8 mouse cellular contexts compared by ENCODE assay signal in the genomic region with DNA sequence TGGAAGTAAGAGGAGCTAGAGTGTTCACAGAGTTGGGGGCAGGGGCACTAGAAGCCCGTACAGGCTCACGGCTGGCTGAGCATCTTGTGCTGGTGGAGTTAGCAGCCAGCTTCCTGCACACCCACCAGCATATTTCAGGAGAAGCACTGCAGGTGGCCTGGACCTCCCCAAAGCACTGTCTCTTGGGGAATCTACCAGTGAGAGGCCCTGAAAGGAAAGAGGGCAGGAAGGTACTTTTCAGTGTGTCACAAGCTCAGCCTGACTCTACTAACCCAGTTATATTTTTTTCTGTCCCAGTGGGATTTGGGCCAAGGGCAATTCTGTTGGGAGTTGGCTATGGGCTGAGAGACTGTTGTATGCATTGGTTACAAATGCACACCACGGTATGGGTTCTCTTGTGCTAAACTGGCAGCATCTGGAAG. TPM values are rescaled to one million over a fixed set of nuclear protein-coding genes. Genes with fewer than 3 reads are reported as not detected.
DNase-seq lines count a peak whose midpoint lies in the region; ATAC-seq and TF ChIP-seq lines count a peak whose summit lies in the region.

No protein-coding gene starts in this region.

- H3K4me3 ChIP-seq in kidney, postnatal 0 days (replicated peaks; ENCODE audit: low read depth, low read length), result no peak overlapping the region
- peak overlapping the region; percentile 74 for H3K4me3 ChIP-seq in G1E (ENCODE audit: low read depth, low read length)
- peak overlapping the region; percentile 61 for H3K4me3 ChIP-seq in liver, embryonic 16.5 days (ENCODE audit: low read depth, low read length)

- H3K36me3 ChIP-seq in kidney, postnatal 0 days (ENCODE audit: insufficient read depth, low read length), result no peaks in the 10 kb centered on the region
- H3K36me3 ChIP-seq in G1E (replicated peaks), result peaks cover 52% of the 10 kb centered on the region
- no peaks in the 10 kb centered on the region for H3K36me3 ChIP-seq in liver, embryonic 16.5 days (ENCODE audit: control insufficient read depth, insufficient read depth)

- ATAC-seq in kidney, postnatal 0 days (replicated peaks; ENCODE audit: low FRiP score, low read depth), result no peak
- no peak for ATAC-seq in G1E (ENCODE audit: extremely low read depth, insufficient number of reproducible peaks, low FRiP score, poor library complexity, severe bottlenecking)
- ATAC-seq in liver, embryonic 16.5 days (ENCODE audit: low read depth), result no peak; the same call in 1 of the 2 replicates
- no peak for ATAC-seq in inflammation-experienced regulatory T-cells, adult 6 months

- WGBS in kidney, postnatal 0 days, result 39% methylated on average over 3 of the region's 3 CpGs
- WGBS in liver, embryonic 16.5 days (ENCODE audit: insufficient replicate concordance), result 25% methylated on average over 3 of the region's 3 CpGs

- H3K27ac ChIP-seq in kidney, postnatal 0 days, result no peak overlapping the region
- peak overlapping the region; percentile 85 for H3K27ac ChIP-seq in liver, embryonic 16.5 days (ENCODE audit: low read length)

- no peak overlapping the region for H3K9ac ChIP-seq in kidney, postnatal 0 days (ENCODE audit: low read depth, low read length)
- H3K9ac ChIP-seq in liver, embryonic 16.5 days (ENCODE audit: low read depth, low read length), result peak overlapping the region; percentile 26; the same call in 1 of the 2 replicates

- peak; percentile 45 for DNase-seq in adrenal gland, postnatal 10 days
- no peak for DNase-seq in adrenal gland, adult 8-10 months
- DNase-seq in kidney, postnatal 0 days (ENCODE audit: low spot score), result no peak
- no peak for DNase-seq in kidney, adult 11 months
- no peak for DNase-seq in G1E (ENCODE audit: low spot score)
- no peak for DNase-seq in heart, adult 18-20 months

- no peak for TF ChIP-seq CTCF in kidney, postnatal 0 days (IDR thresholded peaks at IDR 0.05; ENCODE audit: low read depth)
- no peak for TF ChIP-seq CTCF in G1E (IDR thresholded peaks at IDR 0.05; ENCODE audit: low read depth, low read length)

- no peaks in the 10 kb centered on the region for H3K9me3 ChIP-seq in kidney, postnatal 0 days (replicated peaks; ENCODE audit: low read length)
- no peaks in the 10 kb centered on the region for H3K9me3 ChIP-seq in G1E (replicated peaks)
- no peaks in the 10 kb centered on the region for H3K9me3 ChIP-seq in liver, embryonic 16.5 days (replicated peaks; ENCODE audit: control insufficient read depth, low read length)

- H3K4me1 ChIP-seq in kidney, postnatal 0 days (replicated peaks; ENCODE audit: insufficient read depth, low read length), result no peaks in the 10 kb centered on the region
- H3K4me1 ChIP-seq in G1E (ENCODE audit: insufficient read depth, low read depth, low read length), result peaks cover 78% of the 10 kb centered on the region
- peaks cover 62% of the 10 kb centered on the region for H3K4me1 ChIP-seq in liver, embryonic 16.5 days (ENCODE audit: control insufficient read depth, low read depth, low read length)

- no peaks in the 10 kb centered on the region for H3K27me3 ChIP-seq in kidney, postnatal 0 days (ENCODE audit: insufficient read depth, low read length)
- H3K27me3 ChIP-seq in G1E (ENCODE audit: insufficient read depth, low read length), result no peaks in the 10 kb centered on the region
- no peaks in the 10 kb centered on the region for H3K27me3 ChIP-seq in liver, embryonic 16.5 days (ENCODE audit: control insufficient read depth, insufficient read depth, low read depth, low read length)

- H3K4me2 ChIP-seq in kidney, postnatal 0 days (ENCODE audit: low read length), result peak overlapping the region; percentile 45
- H3K4me2 ChIP-seq in liver, embryonic 16.5 days (ENCODE audit: low read depth, low read length), result peak overlapping the region; percentile 68

RNA-seq across cellular contexts. Expression of gene Inpp5d, which starts 1.8 kb away (rescaled TPM):
- 10 to 100 TPM; 15.8 to 18.8 TPM for total RNA-seq in adrenal gland, postnatal 10 days (2021)
- total RNA-seq in adrenal gland, adult 8-10 months (2022), result 10 to 100 TPM; 16.8 to 37.9 (median 21.4) TPM
- polyA plus RNA-seq in kidney, postnatal 0 days (2015; fragmentation: Nextera tagmentation; extraction: Ambion mirVana), result 4.0 and 6.6 TPM in 2 replicates
- total RNA-seq in G1E (2014; fragmentation: Nextera tagmentation) (186 and 188 TPM in 2 replicates), G1E (2017) (214 and 238 TPM in 2 replicates)
- polyA plus RNA-seq in G1E (2012), result 113 and 122 TPM in 2 replicates
- polyA plus RNA-seq in liver, embryonic 16.5 days (2015; fragmentation: Nextera tagmentation; extraction: Ambion mirVana), result 12.6 and 14.2 TPM in 2 replicates
- polyA plus RNA-seq in inflammation-experienced regulatory T-cells, adult 6 months (2017; shearing (Covaris generic)), result 100 to 1,000 TPM; 124 to 158 (median 135) TPM
- total RNA-seq in heart, adult 18-20 months (2021), result 10 to 100 TPM; 17.3 to 24.4 TPM

RNA-seq across cellular contexts. Expression of gene Ngef, which starts 48.2 kb away (rescaled TPM):
- total RNA-seq in adrenal gland, postnatal 10 days (2021), result 1 to 10 TPM; 2.3 to 5.1 TPM
- under 1 TPM; 0.20 to 0.95 (median 0.52) TPM for total RNA-seq in adrenal gland, adult 8-10 months (2022)
- 4.3 and 4.4 TPM in 2 replicates for polyA plus RNA-seq in kidney, postnatal 0 days (2015; fragmentation: Nextera tagmentation; extraction: Ambion mirVana)
- total RNA-seq in G1E (2014; fragmentation: Nextera tagmentation) (not detected in 2 replicates), G1E (2017) (0.16 TPM in 1 of 2 replicates, not detected in the other)
- polyA plus RNA-seq in G1E (2012), result not detected in 2 replicates
- 8.6 and 10.3 TPM in 2 replicates for polyA plus RNA-seq in liver, embryonic 16.5 days (2015; fragmentation: Nextera tagmentation; extraction: Ambion mirVana)
- polyA plus RNA-seq in inflammation-experienced regulatory T-cells, adult 6 months (2017; shearing (Covaris generic)), result not detected
- under 1 TPM; 0.12 to 0.33 TPM for total RNA-seq in heart, adult 18-20 months (2021)

Comparison
In these comparisons a context has a peak if more than half of its experiments do, and no peak if none do; other contexts are left out.
1. RNA of gene Inpp5d, which starts 1.8 kb away (total RNA-seq): 186 to 238 TPM in G1E; 16.8 to 37.9 TPM in adrenal gland, adult 8-10 months, 17.3 to 24.4 TPM in heart, adult 18-20 months and 15.8 to 18.8 TPM in adrenal gland, postnatal 10 days; every median in the first group is over 4 times any median in the second.